ENCODE assay signal across 8 mouse cellular contexts in genomic region chr6:142414597-142414996, GRCm38 (mm10). TPM values are rescaled to one million over a fixed set of nuclear protein-coding genes. Genes with fewer than 3 reads are reported as not detected.
DNase-seq lines count a peak whose midpoint lies in the region; ATAC-seq lines count a peak whose summit lies in the region.
"Had no signal": no experiment of that assay in that cellular context is flagged by ENCODE, and none has a peak within 500 bp of the region (broad histone marks: within the 10 kb centered on the region; RNA-seq: fewer than 3 reads in every experiment).

No protein-coding gene starts in this region.

- H3K9ac ChIP-seq in hindbrain, embryonic 16.5 days (ENCODE audit: low read depth, low read length) = peak overlapping the region; percentile 60
- H3K9ac ChIP-seq in midbrain, embryonic 15.5 days = peak overlapping the region; percentile 38; the same call in 1 of the 2 replicates

- no peak overlapping the region for H3K27ac ChIP-seq in hindbrain, embryonic 16.5 days (ENCODE audit: low read depth, low read length)
- H3K27ac ChIP-seq in midbrain, embryonic 15.5 days = no peak overlapping the region
- H3K27ac ChIP-seq: macrophage had no signal

- peak overlapping the region; percentile 47 for H3K4me3 ChIP-seq in hindbrain, embryonic 16.5 days (ENCODE audit: low read length)
- peak overlapping the region; percentile 42 for H3K4me3 ChIP-seq in midbrain, embryonic 15.5 days

- no peaks in the 10 kb centered on the region for H3K9me3 ChIP-seq in hindbrain, embryonic 16.5 days (ENCODE audit: control insufficient read depth, low read length)
- H3K9me3 ChIP-seq in midbrain, embryonic 15.5 days = no peaks in the 10 kb centered on the region

- H3K4me1 ChIP-seq in hindbrain, embryonic 16.5 days (ENCODE audit: control insufficient read depth, insufficient read depth, low read depth, low read length) = peaks cover 5% of the 10 kb centered on the region
- H3K4me1 ChIP-seq in midbrain, embryonic 15.5 days = peaks cover 12% of the 10 kb centered on the region

- peak; percentile 54 for ATAC-seq in hindbrain, embryonic 16.5 days
- ATAC-seq in midbrain, embryonic 15.5 days (replicated peaks) = peak; percentile 60

- H3K4me2 ChIP-seq in hindbrain, embryonic 16.5 days (ENCODE audit: low read length) = peak overlapping the region; percentile 84
- H3K4me2 ChIP-seq in midbrain, embryonic 15.5 days = peak overlapping the region; percentile 84

- intact Hi-C loops in left cerebral cortex, postnatal 25 days (cut with DNase I) = no loop called here

- no peaks in the 10 kb centered on the region for H3K36me3 ChIP-seq in hindbrain, embryonic 16.5 days (ENCODE audit: control insufficient read depth, insufficient read depth, low read length)
- H3K36me3 ChIP-seq in midbrain, embryonic 15.5 days (replicated peaks) = no peaks in the 10 kb centered on the region

- DNase-seq in R1 (ENCODE audit: low read depth, low spot score) = peak; percentile 26
- peak; percentile 20 for DNase-seq in embryo, embryonic 10.5 days (ENCODE audit: low spot score)
- no peak for DNase-seq in left cerebral cortex, postnatal 25 days (ENCODE audit: low spot score in 2 of 2)
- DNase-seq in cerebellum, postnatal 4 days (ENCODE audit: low spot score in 2 of 2) = no peak
- DNase-seq in ovary, postnatal 36 days (ENCODE audit: low spot score) = no peak

- WGBS in hindbrain, embryonic 16.5 days = 3% methylated on average over 24 of the region's 24 CpGs
- WGBS in midbrain, embryonic 15.5 days = 0% methylated on average over 23 of the region's 24 CpGs

- H3K27me3 ChIP-seq in hindbrain, embryonic 16.5 days (replicated peaks; ENCODE audit: control insufficient read depth, insufficient read depth, low read length) = peaks cover 11% of the 10 kb centered on the region
- peaks cover 13% of the 10 kb centered on the region for H3K27me3 ChIP-seq in midbrain, embryonic 15.5 days (replicated peaks)

RNA-seq across cellular contexts. Expression of gene Spx, which starts 1.4 kb away (rescaled TPM):
- 2.4 and 4.9 TPM in 2 replicates for polyA plus RNA-seq in hindbrain, embryonic 16.5 days (2015; fragmentation: Nextera tagmentation; extraction: Ambion mirVana)
- 6.8 and 8.3 TPM in 2 replicates for polyA plus RNA-seq in midbrain, embryonic 15.5 days (2015; fragmentation: Nextera tagmentation; extraction: Ambion mirVana)
- 1 to 10 TPM; 1.6 to 2.6 TPM for total RNA-seq in left cerebral cortex, postnatal 25 days (2021)
- polyA plus RNA-seq: macrophage had no signal

RNA-seq across cellular contexts. Expression of gene Golt1b, which starts 27.6 kb away (rescaled TPM):
- polyA plus RNA-seq in hindbrain, embryonic 16.5 days (2015; fragmentation: Nextera tagmentation; extraction: Ambion mirVana) = 68.6 and 75.9 TPM in 2 replicates
- polyA plus RNA-seq in midbrain, embryonic 15.5 days (2015; fragmentation: Nextera tagmentation; extraction: Ambion mirVana) = 77.2 and 83.9 TPM in 2 replicates
- 10 to 100 TPM; 33.5 to 34.8 TPM for total RNA-seq in left cerebral cortex, postnatal 25 days (2021)

RNA-seq across cellular contexts. Expression of gene Recql, which starts 27.7 kb away (rescaled TPM):
- 19.5 and 23.1 TPM in 2 replicates for polyA plus RNA-seq in hindbrain, embryonic 16.5 days (2015; fragmentation: Nextera tagmentation; extraction: Ambion mirVana)
- polyA plus RNA-seq in midbrain, embryonic 15.5 days (2015; fragmentation: Nextera tagmentation; extraction: Ambion mirVana) = 23.7 and 26.3 TPM in 2 replicates
- total RNA-seq in left cerebral cortex, postnatal 25 days (2021) = 10 to 100 TPM; 19.9 to 20.2 TPM

RNA-seq across cellular contexts. Expression of gene Gys2, which starts 58.3 kb away (rescaled TPM):
- polyA plus RNA-seq in hindbrain, embryonic 16.5 days (2015; fragmentation: Nextera tagmentation; extraction: Ambion mirVana) = 0.08 and 0.09 TPM in 2 replicates
- 0.06 and 0.12 TPM in 2 replicates for polyA plus RNA-seq in midbrain, embryonic 15.5 days (2015; fragmentation: Nextera tagmentation; extraction: Ambion mirVana)
- total RNA-seq in left cerebral cortex, postnatal 25 days (2021) = not detected
- polyA plus RNA-seq: macrophage had no signal

Comparison
In these comparisons a context has a peak if more than half of its experiments do, and no peak if none do; other contexts are left out.
1. DNase-seq: peak in R1 (single experiment) and embryo, embryonic 10.5 days (single experiment); none in left cerebral cortex, postnatal 25 days (0 of 2), cerebellum, postnatal 4 days (0 of 2) and ovary, postnatal 36 days (single experiment).